7 mouse cellular contexts compared by ENCODE assay signal in the genomic region with DNA sequence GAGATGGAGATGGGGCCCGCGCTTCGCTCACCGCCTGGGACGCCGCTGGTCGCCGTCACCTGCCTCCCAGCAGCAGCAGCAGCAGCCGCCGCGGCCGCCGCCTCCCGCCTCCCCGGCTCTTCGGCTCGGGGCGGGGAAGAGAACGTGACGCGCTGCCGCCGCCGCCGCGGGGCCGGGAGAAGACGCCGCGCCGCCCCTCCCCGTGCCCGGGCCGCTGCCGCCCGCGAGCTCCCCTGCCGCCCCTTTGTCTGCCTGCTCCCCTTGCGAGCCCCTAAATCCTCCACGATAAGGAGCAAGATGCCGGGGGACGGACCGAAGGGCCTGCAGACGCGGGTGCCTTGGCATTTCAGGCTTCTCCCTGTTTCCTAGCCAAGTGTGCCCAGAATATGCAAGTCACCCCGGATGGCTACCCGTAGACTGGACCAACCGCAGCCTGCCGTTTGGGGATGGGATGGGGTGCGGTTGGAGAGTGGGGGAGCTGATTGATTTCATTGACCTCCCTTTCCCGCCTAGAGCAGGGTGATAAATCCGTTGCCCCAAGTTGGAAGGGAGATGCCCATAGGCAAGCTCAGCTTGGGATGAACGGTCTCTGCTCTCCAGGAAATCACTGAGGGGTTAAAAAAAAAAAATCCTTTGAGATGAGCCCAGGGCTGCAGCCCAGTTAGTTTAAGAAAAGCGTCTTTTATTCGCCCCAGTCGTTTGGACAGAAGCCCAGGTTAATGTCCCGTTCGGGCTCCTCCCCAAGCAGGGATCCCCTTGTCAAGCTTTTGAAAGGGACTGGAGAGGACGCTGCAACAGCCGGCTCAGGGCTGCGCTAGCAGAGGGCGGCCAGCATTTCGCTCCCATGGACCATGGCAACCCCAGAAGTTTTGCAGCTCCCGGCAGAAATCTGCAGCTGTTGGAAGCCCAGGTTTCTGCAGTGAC. TPM values are rescaled to one million over a fixed set of nuclear protein-coding genes. Genes with fewer than 3 reads are reported as not detected.
A peak's percentile ranks its signal among the peaks of the same experiment; 100 is the strongest.
DNase-seq lines count a peak whose midpoint lies in the region.

TSS of gene Clip1 (minus strand) at position 398 of the 924 bp plus-strand sequence.

- H3K27me3 ChIP-seq in megakaryocyte, embryonic 14.5 days (replicated peaks), result peaks cover 51% of the 10 kb centered on the region

- peak within 1 kb of the TSS; percentile 97 for H3K4me3 ChIP-seq in megakaryocyte, embryonic 14.5 days (replicated peaks)

- H3K4me1 ChIP-seq in megakaryocyte, embryonic 14.5 days, result peaks cover 23% of the 10 kb centered on the region

- peak; percentile 82 for DNase-seq in adrenal gland, postnatal 25 days
- peak; percentile 84 for DNase-seq in embryo, embryonic 11 days
- DNase-seq in gastrocnemius, postnatal 25 days, result peak; percentile 70
- DNase-seq in induced T-regulatory cell, adult 2 months (ENCODE audit: low read depth), result peak; percentile 79
- peak; percentile 53 to 73 for DNase-seq in left cerebral cortex, postnatal 14 days (ENCODE audit: low spot score in 2 of 2)
- peak; percentile 67 to 74 for DNase-seq in right cerebral cortex, adult 2 months (ENCODE audit: low spot score in 2 of 2)

- intact Hi-C loops in left cerebral cortex, postnatal 14 days (cut with DNase I), result loop anchor here (5.0 kb wide), 1 partner anchor 52 kb away; no protein-coding TSS in a partner anchor

- H3K36me3 ChIP-seq in megakaryocyte, embryonic 14.5 days (replicated peaks; ENCODE audit: low read length), result no peaks in the 10 kb centered on the region

- no peaks in the 10 kb centered on the region for H3K9me3 ChIP-seq in megakaryocyte, embryonic 14.5 days

RNA-seq across cellular contexts. Expression of gene Clip1, which starts in this region (rescaled TPM):
- 87.4 and 103 TPM in 2 replicates for total RNA-seq in adrenal gland, postnatal 25 days (2021)
- total RNA-seq in gastrocnemius, postnatal 25 days (2021), result 100 to 1,000 TPM; 208 to 217 TPM
- 100 to 1,000 TPM; 117 to 132 TPM for total RNA-seq in left cerebral cortex, postnatal 14 days (2021)
- 3.7 TPM in 1 of 2 replicates, not detected in the other for polyA plus RNA-seq in megakaryocyte, embryonic 14.5 days (2012; ENCODE audit: insufficient read depth, low replicate concordance)

Comparison
In these comparisons a context has a peak if more than half of its experiments do, and no peak if none do; other contexts are left out.
1. Peak in every context shown above with its lines: DNase-seq and H3K4me3 ChIP-seq.